Mouse (Mus musculus) liver, postnatal 0 days (tissue): Measurements from ENCODE around the gene Invs.
A peak's percentile ranks its signal among the peaks of the same experiment; 100 is the strongest.

Experiments used
- CTCF ChIP-seq: sonication (generic); IDR thresholded peaks from 2 replicates; pipeline ENCODE4 v1.5.1; 2016; ENCODE audit warnings: antibody characterized with exemption, low read depth
- EP300 ChIP-seq: IDR thresholded peaks from 2 replicates; pipeline ENCODE4 v1.6.1; 2016; ENCODE audit warnings: antibody characterized with exemption, low read depth, mild to moderate bottlenecking

- TF ChIP-seq CTCF (peak; percentile 93), EP300 (no peak)
Observed at GRCm38 (mm10) chr4:48407350-48408039, 127.9 kb downstream of the Invs start.
